Mouse (Mus musculus) hindbrain, embryonic 14.5 days (tissue): ENCODE results near the gene Hsh2d. TPM values are rescaled to one million over a fixed set of nuclear protein-coding genes. Genes with fewer than 3 reads are reported as not detected.
A peak's percentile ranks its signal among the peaks of the same experiment; 100 is the strongest.

ENCODE experiments used
- ATAC-seq: fragments of 200-750 bp; cut with Nextera tagmentation; 2 replicates; pipeline ENCODE4 v1.8.0; 2017; ENCODE audit warnings: moderate number of reproducible peaks, mild to moderate bottlenecking, moderate TSS enrichment, moderate library complexity; ENCODE audit not compliant: low FRiP score
- DNase-seq: peaks from one replicate; pipeline ENCODE4 v3.0.0-alpha.2; 2015; ENCODE audit warnings: low spot score
- H3K27ac ChIP-seq: fragments of 300-500 bp; sonication (generic); 2 replicates; pipeline ENCODE4 v1.5.1; 2014; ENCODE audit warnings: mild to moderate bottlenecking, moderate library complexity
- H3K27me3 ChIP-seq: fragments of 300-500 bp; sonication (generic); 2 replicates; pipeline ENCODE4 v1.6.1; 2014; ENCODE audit warnings: mild to moderate bottlenecking, low read length, mixed read lengths; ENCODE audit not compliant: control insufficient read depth, insufficient read depth
- H3K36me3 ChIP-seq: fragments of 300-500 bp; sonication (generic); replicated peaks from 2 replicates; pipeline ENCODE4 v1.6.1; 2014; ENCODE audit not compliant: control insufficient read depth, insufficient read depth
- H3K4me1 ChIP-seq: fragments of 300-500 bp; sonication (generic); replicated peaks from 2 replicates; pipeline ENCODE4 v1.6.1; 2014; ENCODE audit warnings: antibody characterized with exemption, low read length, mixed read lengths; ENCODE audit not compliant: control insufficient read depth, insufficient read depth
- H3K4me2 ChIP-seq: fragments of 300-500 bp; sonication (generic); replicated peaks from 2 replicates; pipeline ENCODE4 v1.6.1; 2014; ENCODE audit warnings: mild to moderate bottlenecking, moderate library complexity
- H3K4me3 ChIP-seq: fragments of 300-500 bp; sonication (generic); replicated peaks from 2 replicates; pipeline ENCODE4 v1.5.1; 2014; ENCODE audit warnings: mild to moderate bottlenecking, low read length
- H3K9ac ChIP-seq: fragments of 300-500 bp; sonication (generic); 2 replicates; pipeline ENCODE4 v1.6.1; 2014
- H3K9me3 ChIP-seq: fragments of 300-500 bp; sonication (generic); 2 replicates; pipeline ENCODE4 v1.6.1; 2016; ENCODE audit warnings: low read length; ENCODE audit not compliant: control insufficient read depth
- WGBS: fragments of 180-500 bp; shearing (Covaris S2); extraction: QIAGEN DNeasy Blood & Tissue Kit; methylation state at CpG from one replicate; pipeline ENCODE4 v1.1.7; 2014; 5-methylcytosine and 5-hydroxymethylcytosine counted together
- polyA plus RNA-seq: library from polyadenylated mRNA; unstranded; fragments of >200 nt; fragmentation: Nextera tagmentation; extraction: Ambion mirVana; gene quantifications from 2 replicates; pipeline ENCODE4 v1.2.1, GENCODE M21; 2014

Hsh2d gene
- polyA plus RNA-seq, 1 experiment from 2014 or later: not detected

GRCm38 (mm10) chr8:72213536-72213935 lies 24.1 kb downstream of the Hsh2d start, which contains the start of gene Gm11034:
Gm11034 (minus strand) TSS chr8:72213636.
- H3K36me3 ChIP-seq: no peaks in the 10 kb centered on the region
- DNase-seq (no peak), ATAC-seq (no peak)
- no peaks in the 10 kb centered on the region for H3K9me3 ChIP-seq
- H3K4me1 ChIP-seq: no peaks in the 10 kb centered on the region
- no peak within 1 kb of the TSS for H3K4me2 ChIP-seq
- no peak within 1 kb of the TSS for H3K4me3 ChIP-seq
- no peak within 1 kb of the TSS for H3K9ac ChIP-seq
- H3K27me3 ChIP-seq: 0 out of 2 replicates have a peak, but pooled peaks cover 6% of the 10 kb centered on the region
- WGBS: 79% methylated on average over 4 of the region's 4 CpGs
- H3K27ac ChIP-seq: no peak within 1 kb of the TSS

- no peak for ATAC-seq
- WGBS: 56% methylated on average over 2 of the region's 2 CpGs
- H3K9ac ChIP-seq: no peak overlapping the region
- no peaks in the 10 kb centered on the region for H3K36me3 ChIP-seq
- 0 out of 2 replicates have a peak, but pooled peaks cover 6% of the 10 kb centered on the region for H3K27me3 ChIP-seq
- H3K27ac ChIP-seq: no peak overlapping the region
- no peak overlapping the region for H3K4me2 ChIP-seq
- H3K4me1 ChIP-seq: peaks cover under 1% of the 10 kb centered on the region; the same call in 1 of the 2 replicates
- no peak for DNase-seq
- no peak overlapping the region for H3K4me3 ChIP-seq
- no peaks in the 10 kb centered on the region for H3K9me3 ChIP-seq
Measured at GRCm38 (mm10) chr8:72215060-72215459, 25.6 kb downstream of the Hsh2d start.

GRCm38 (mm10) chr8:72215871-72216270 lies 26.4 kb downstream of the Hsh2d start:
- Histone ChIP-seq H3K27me3 (0 out of 2 replicates have a peak, but pooled peaks cover 6% of the 10 kb centered on the region), H3K4me2 (no peak overlapping the region), H3K36me3 (no peaks in the 10 kb centered on the region), H3K9ac (no peak overlapping the region), H3K4me3 (no peak overlapping the region), H3K9me3 (no peaks in the 10 kb centered on the region), H3K27ac (no peak overlapping the region), H3K4me1 (peaks cover 8% of the 10 kb centered on the region)
- WGBS: 29% methylated on average over 1 of the region's 1 CpGs
- ATAC-seq: no peak
- DNase-seq: no peak

GRCm38 (mm10) chr8:72218781-72219540 lies 29.5 kb downstream of the Hsh2d start:
- Histone ChIP-seq H3K9ac (no peak overlapping the region), H3K9me3 (no peaks in the 10 kb centered on the region), H3K27ac (no peak overlapping the region), H3K27me3 (0 out of 2 replicates have a peak, but pooled peaks cover 6% of the 10 kb centered on the region), H3K4me3 (peak overlapping the region; percentile 87), H3K4me2 (peak overlapping the region; percentile 91), H3K36me3 (peaks cover 28% of the 10 kb centered on the region), H3K4me1 (peaks cover 12% of the 10 kb centered on the region)
- peak; percentile 38 for ATAC-seq
- DNase-seq: no peak
- WGBS: 80% methylated on average over 9 of the region's 10 CpGs

GRCm38 (mm10) chr8:72219541-72220363 lies 30.3 kb downstream of the Hsh2d start, which contains the start of gene Fam32a:
Fam32a (plus strand) TSS chr8:72219730.
- Histone ChIP-seq H3K9ac (peak within 1 kb of the TSS; percentile 76), H3K27me3 (0 out of 2 replicates have a peak, but pooled peaks cover 6% of the 10 kb centered on the region), H3K36me3 (peaks cover 30% of the 10 kb centered on the region), H3K4me1 (peaks cover 12% of the 10 kb centered on the region), H3K4me2 (peak within 1 kb of the TSS; percentile 91), H3K9me3 (no peaks in the 10 kb centered on the region), H3K4me3 (peak within 1 kb of the TSS; percentile 87), H3K27ac (peak within 1 kb of the TSS; percentile 72)
- peak; percentile 97 for ATAC-seq
- peak; percentile 95 for DNase-seq
- 13% methylated on average over 39 of the region's 39 CpGs for WGBS

GRCm38 (mm10) chr8:72220758-72221157 lies 31.3 kb downstream of the Hsh2d start:
- WGBS: 80% methylated on average over 4 of the region's 4 CpGs

GRCm38 (mm10) chr8:72222656-72223055 lies 33.2 kb downstream of the Hsh2d start:
- Histone ChIP-seq H3K4me1 (peaks cover 12% of the 10 kb centered on the region), H3K9ac (no peak overlapping the region), H3K27me3 (no peaks in the 10 kb centered on the region), H3K36me3 (peaks cover 30% of the 10 kb centered on the region), H3K4me3 (no peak overlapping the region), H3K4me2 (no peak overlapping the region), H3K9me3 (no peaks in the 10 kb centered on the region), H3K27ac (no peak overlapping the region)
- no peak for DNase-seq
- 95% methylated on average over 5 of the region's 5 CpGs for WGBS
- no peak for ATAC-seq

More at GRCm38 (mm10) chr8:72220758-72221157, 31.3 kb downstream of the Hsh2d start:
- Histone ChIP-seq H3K27me3 (0 out of 2 replicates have a peak, but pooled peaks cover 6% of the 10 kb centered on the region), H3K4me2 (peak overlapping the region; percentile 91), H3K4me3 (peak overlapping the region; percentile 87), H3K9ac (no peak overlapping the region), H3K36me3 (peaks cover 30% of the 10 kb centered on the region), H3K4me1 (peaks cover 12% of the 10 kb centered on the region), H3K9me3 (no peaks in the 10 kb centered on the region), H3K27ac (no peak overlapping the region)
- DNase-seq (no peak), ATAC-seq (no peak)

GRCm38 (mm10) chr8:72239499-72240402 lies 50.3 kb downstream of the Hsh2d start, which contains the start of gene Ap1m1:
Ap1m1 (plus strand) TSS chr8:72240018.
- Histone ChIP-seq H3K27ac (peak within 1 kb of the TSS; percentile 92), H3K4me3 (peak within 1 kb of the TSS; percentile 59), H3K4me1 (peaks cover 14% of the 10 kb centered on the region), H3K36me3 (peaks cover 10% of the 10 kb centered on the region), H3K27me3 (no peaks in the 10 kb centered on the region), H3K4me2 (peak within 1 kb of the TSS; percentile 52), H3K9me3 (no peaks in the 10 kb centered on the region), H3K9ac (peak within 1 kb of the TSS; percentile 59)
- under 1% methylated on average over 54 of the region's 54 CpGs for WGBS
- peak; percentile 98 for DNase-seq
- ATAC-seq: peak; percentile 96
